Mouse (Mus musculus) left cerebral cortex, postnatal 10 days (tissue): ENCODE data around the gene Lsm8. TPM values are rescaled to one million over a fixed set of nuclear protein-coding genes. Genes with fewer than 3 reads are reported as not detected.

Source experiments
- total RNA-seq, 2 experiments: library from RNA; stranded (reverse); gene quantifications; 2 replicates each; pipeline ENCODE4 v1.2.3; 2021

The Lsm8 gene
- total RNA-seq, 2 experiments from 2014 or later, result 34.1 to 36.4 TPM

Other genes with a start within 250 kb of the Lsm8 start
- under 1 TPM in 1 of 2 experiments, not detected in 1; 0.39 TPM for gene Ankrd7, start 17.7 kb downstream of the Lsm8 start, total RNA-seq